Mouse (Mus musculus) liver, adult 2 months (tissue): ENCODE results near the gene Grhl3. TPM values are rescaled to one million over a fixed set of nuclear protein-coding genes. Genes with fewer than 3 reads are reported as not detected.

Experiments
- DNase-seq: peaks from one replicate; pipeline ENCODE4 v3.0.0-alpha.2; 2011; ENCODE audit warnings: low read depth, low spot score; ENCODE audit errors: extremely low read depth
- H3K27ac ChIP-seq: fragments of 200-500 bp; replicated peaks from 2 replicates; pipeline ENCODE4 v1.5.1; 2012; ENCODE audit warnings: low read depth, mild to moderate bottlenecking, control low read depth, inconsistent platforms, low read length; ENCODE audit not compliant: insufficient read depth
- H3K27me3 ChIP-seq: fragments of 200-500 bp; 2 replicates; pipeline ENCODE4 v1.6.1; 2012; ENCODE audit warnings: mild to moderate bottlenecking, moderate library complexity, low read length, inconsistent platforms; ENCODE audit not compliant: control insufficient read depth, insufficient read depth
- H3K36me3 ChIP-seq: fragments of 200-500 bp; 2 replicates; pipeline ENCODE4 v1.6.1; 2012; ENCODE audit warnings: low read length, inconsistent platforms; ENCODE audit not compliant: control insufficient read depth, insufficient read depth
- H3K4me1 ChIP-seq: fragments of 200-500 bp; 2 replicates; pipeline ENCODE4 v1.6.1; 2011; ENCODE audit warnings: low read length; ENCODE audit not compliant: control insufficient read depth, insufficient read depth
- H3K4me3 ChIP-seq: fragments of 200-500 bp; 2 replicates; pipeline ENCODE4 v1.5.1; 2011; ENCODE audit warnings: low read depth, mild to moderate bottlenecking, control low read depth, low read length, moderate library complexity; ENCODE audit not compliant: insufficient read depth
- H3K79me2 ChIP-seq: fragments of 200-500 bp; 2 replicates; pipeline ENCODE4 v1.6.1; 2012; ENCODE audit warnings: inconsistent platforms, mild to moderate bottlenecking, low read length, moderate library complexity; ENCODE audit not compliant: control insufficient read depth, insufficient read depth
- H3K9ac ChIP-seq: fragments of 200-500 bp; 2 replicates; pipeline ENCODE4 v1.6.1; 2012; ENCODE audit warnings: low read depth, mild to moderate bottlenecking, control low read depth, inconsistent platforms, low read length
- CTCF ChIP-seq: fragments of 200-500 bp; IDR thresholded peaks from 2 replicates; pipeline ENCODE4 v1.5.1; 2011; ENCODE audit warnings: low read depth, low read length, control low read depth
- POLR2A ChIP-seq: fragments of 200-500 bp; IDR thresholded peaks from 2 replicates; pipeline ENCODE4 v1.6.1; 2011; ENCODE audit warnings: low read length, control low read depth; ENCODE audit not compliant: insufficient read depth; ENCODE audit errors: extremely low read depth
- WGBS: fragments of 180-500 bp; shearing (Covaris S2); methylation state at CpG from one replicate; pipeline ENCODE4 v1.1.7; 2018; 5-methylcytosine and 5-hydroxymethylcytosine counted together
- polyA plus RNA-seq: library from polyadenylated mRNA; depleted of rRNA; stranded (reverse); fragments of >200 nt; gene quantifications from 2 replicates; pipeline ENCODE4 v1.2.3, GENCODE M21; 2012
- total RNA-seq: library from RNA; depleted of rRNA; stranded (reverse); fragments of >200 nt; gene quantifications from 2 replicates; pipeline ENCODE4 v1.2.3, GENCODE M21; 2014

The Grhl3 gene
- total and polyA plus RNA-seq, 2 experiments: 0.04 to 0.09 TPM

GRCm38 (mm10) chr4:135533001-135533400 lies 40.4 kb downstream of the Grhl3 start:
- DNase-seq: no peak
- Histone ChIP-seq H3K4me3 (no peak overlapping the region), H3K79me2 (no peaks in the 10 kb centered on the region), H3K27me3 (no peaks in the 10 kb centered on the region), H3K27ac (no peak overlapping the region), H3K4me1 (no peaks in the 10 kb centered on the region), H3K9ac (no peak overlapping the region), H3K36me3 (no peaks in the 10 kb centered on the region)
- TF ChIP-seq POLR2A (no peak), CTCF (no peak)
- 75% methylated on average over 6 of the region's 6 CpGs for WGBS

DNA sequence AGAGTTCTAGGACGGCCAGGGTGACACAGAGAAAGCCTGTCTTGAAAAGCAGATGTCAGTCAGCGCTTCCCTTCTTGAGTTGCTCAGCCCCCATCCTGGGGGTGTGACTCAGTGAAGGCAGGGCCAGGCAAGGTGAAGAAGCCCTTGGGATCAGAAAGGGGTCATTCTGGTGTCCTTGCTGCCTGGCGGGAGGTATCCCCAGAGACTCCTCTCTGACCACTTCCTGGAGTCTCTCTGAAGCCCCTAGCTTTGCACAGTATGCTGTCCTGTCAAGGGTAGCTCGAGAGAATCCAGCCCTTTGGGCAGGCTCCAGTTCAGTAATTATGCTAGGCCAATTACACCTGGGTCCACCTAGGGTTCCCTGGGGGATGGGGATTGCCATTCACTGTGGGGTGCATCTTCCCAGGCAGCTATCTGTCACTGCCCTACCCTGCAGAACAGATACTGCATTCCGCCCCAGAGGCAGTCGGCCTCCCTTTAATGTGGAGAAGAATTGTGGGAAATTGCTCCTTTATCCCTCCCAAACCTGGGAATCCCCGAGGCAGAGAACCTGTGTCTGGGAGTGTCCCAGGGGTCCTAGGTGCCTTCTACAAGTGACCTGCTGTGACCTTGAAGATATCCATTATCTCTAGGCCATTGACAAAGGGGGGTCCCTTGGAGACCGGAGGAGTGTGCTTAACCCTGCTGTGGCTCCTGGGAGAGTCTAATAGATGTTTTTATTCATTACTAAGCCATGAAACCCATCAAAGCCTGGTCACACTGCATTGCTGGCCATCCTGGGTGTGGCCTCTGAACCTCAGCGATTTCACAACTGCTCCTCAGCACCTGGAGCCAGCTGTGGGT lies 41.4 kb downstream of the Grhl3 start:
- WGBS: 54% methylated on average over 9 of the region's 9 CpGs
- no peak for TF ChIP-seq CTCF
- no peak for TF ChIP-seq POLR2A
- Histone ChIP-seq H3K4me3 (no peak overlapping the region), H3K9ac (no peak overlapping the region), H3K27ac (no peak overlapping the region), H3K79me2 (no peaks in the 10 kb centered on the region), H3K27me3 (no peaks in the 10 kb centered on the region), H3K4me1 (no peaks in the 10 kb centered on the region), H3K36me3 (no peaks in the 10 kb centered on the region)
- no peak for DNase-seq

GRCm38 (mm10) chr4:135531236-135531635 lies 42.2 kb downstream of the Grhl3 start:
- no peaks in the 10 kb centered on the region for H3K36me3 ChIP-seq
- H3K27ac ChIP-seq: no peak overlapping the region
- H3K4me3 ChIP-seq: no peak overlapping the region
- H3K79me2 ChIP-seq: no peaks in the 10 kb centered on the region
- H3K9ac ChIP-seq: no peak overlapping the region
- H3K4me1 ChIP-seq: no peaks in the 10 kb centered on the region
- 94% methylated on average over 9 of the region's 9 CpGs for WGBS
- DNase-seq: no peak
- TF ChIP-seq CTCF: no peak
- TF ChIP-seq POLR2A: no peak
- H3K27me3 ChIP-seq: no peaks in the 10 kb centered on the region

DNA sequence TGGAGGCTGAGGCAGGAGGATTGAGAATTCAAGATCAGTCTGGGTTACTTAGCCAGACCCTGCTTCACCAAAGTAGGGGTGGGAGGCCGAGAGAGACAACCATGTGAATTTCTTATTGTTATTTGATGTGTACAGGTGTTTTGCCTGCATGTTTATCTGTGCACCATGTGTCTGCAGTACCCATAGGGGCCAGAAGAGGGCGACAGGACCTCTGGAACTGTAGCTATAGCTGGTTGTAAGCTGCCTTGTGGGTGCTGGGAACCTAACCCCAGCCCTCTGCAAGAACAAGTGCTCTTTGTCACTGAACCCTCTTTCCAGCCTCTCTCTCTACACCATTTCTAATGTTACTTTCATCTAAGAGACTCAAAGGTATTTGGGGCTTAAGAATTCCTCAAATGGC lies 43.2 kb downstream of the Grhl3 start:
- no peak overlapping the region for H3K27ac ChIP-seq
- H3K4me1 ChIP-seq: no peaks in the 10 kb centered on the region
- no peak for TF ChIP-seq CTCF
- TF ChIP-seq POLR2A: no peak
- no peaks in the 10 kb centered on the region for H3K36me3 ChIP-seq
- no peak for DNase-seq
- H3K27me3 ChIP-seq: no peaks in the 10 kb centered on the region
- H3K9ac ChIP-seq: no peak overlapping the region
- 56% methylated on average over 2 of the region's 2 CpGs for WGBS
- H3K4me3 ChIP-seq: no peak overlapping the region
- no peaks in the 10 kb centered on the region for H3K79me2 ChIP-seq

GRCm38 (mm10) chr4:135526039-135526710 lies 47.3 kb downstream of the Grhl3 start:
- Histone ChIP-seq H3K36me3 (no peaks in the 10 kb centered on the region), H3K4me3 (no peak overlapping the region), H3K27ac (no peak overlapping the region), H3K4me1 (no peaks in the 10 kb centered on the region), H3K9ac (no peak overlapping the region), H3K79me2 (no peaks in the 10 kb centered on the region), H3K27me3 (no peaks in the 10 kb centered on the region)
- DNase-seq: no peak
- TF ChIP-seq CTCF (no peak), POLR2A (no peak)
- 49% methylated on average over 14 of the region's 14 CpGs for WGBS

- WGBS: 74% methylated on average over 12 of the region's 12 CpGs
- no peak for DNase-seq
- H3K27me3 ChIP-seq: no peaks in the 10 kb centered on the region
- TF ChIP-seq POLR2A (no peak), CTCF (no peak)
- no peak overlapping the region for H3K27ac ChIP-seq
- H3K36me3 ChIP-seq: no peaks in the 10 kb centered on the region
- no peaks in the 10 kb centered on the region for H3K79me2 ChIP-seq
- no peaks in the 10 kb centered on the region for H3K4me1 ChIP-seq
- no peak overlapping the region for H3K4me3 ChIP-seq
- no peak overlapping the region for H3K9ac ChIP-seq
Observed at GRCm38 (mm10) chr4:135525057-135525456, 48.4 kb downstream of the Grhl3 start.
